Mouse (Mus musculus): ENCODE measurements around the gene Jph4. TPM values are rescaled to one million over a fixed set of nuclear protein-coding genes. Genes with fewer than 3 reads are reported as not detected.

Gene Jph4
- not detected for polyA plus RNA-seq (2017; shearing (Covaris generic))

GRCm38 (mm10) chr14:55116425-55117200 is at the start of gene Jph4:
Gene Jph4 (minus strand): TSS chr14:55116935.

GRCm38 (mm10) chr14:55105836-55106809 is 10.6 kb downstream of the Jph4 start, which contains the start of gene Ap1g2:
Gene Ap1g2 (minus strand): TSS chr14:55106593.

GRCm38 (mm10) chr14:55094704-55095231 is 22.0 kb downstream of the Jph4 start, which contains the start of gene Thtpa:
Gene Thtpa (plus strand): TSS chr14:55094784.

GRCm38 (mm10) chr14:55092011-55092577 is 24.6 kb downstream of the Jph4 start, which contains the start of gene Zfhx2:
Gene Zfhx2 (minus strand): TSS chr14:55092324.

Other genes starting within 250 kb of the Jph4 start
- 3.7 TPM for gene Homez, start 246.0 kb downstream of the Jph4 start, polyA plus RNA-seq (2017; shearing (Covaris generic))
- gene Ppp1r3e, start 239.4 kb downstream of the Jph4 start, polyA plus RNA-seq (2017; shearing (Covaris generic)) = 2.7 TPM
- gene Bcl2l2, start 233.6 kb downstream of the Jph4 start, polyA plus RNA-seq (2017; shearing (Covaris generic)) = 0.25 TPM
- gene Gm20521, start 233.5 kb downstream of the Jph4 start, polyA plus RNA-seq (2017; shearing (Covaris generic)) = not detected
- 229 TPM for gene Pabpn1, start 224.4 kb downstream of the Jph4 start, polyA plus RNA-seq (2017; shearing (Covaris generic))
- gene Slc22a17, start 203.8 kb downstream of the Jph4 start, polyA plus RNA-seq (2017; shearing (Covaris generic)) = 2.7 TPM
- gene Efs, start 190.8 kb downstream of the Jph4 start, polyA plus RNA-seq (2017; shearing (Covaris generic)) = not detected
- gene Il25, start 184.2 kb downstream of the Jph4 start, polyA plus RNA-seq (2017; shearing (Covaris generic)) = not detected
- not detected for gene Cmtm5, start 180.7 kb downstream of the Jph4 start, polyA plus RNA-seq (2017; shearing (Covaris generic))
- not detected for gene Myh6, start 150.0 kb downstream of the Jph4 start, polyA plus RNA-seq (2017; shearing (Covaris generic))
- gene Gm17428, start 140.0 kb downstream of the Jph4 start, polyA plus RNA-seq (2017; shearing (Covaris generic)) = not detected
- not detected for gene Myh7, start 122.3 kb downstream of the Jph4 start, polyA plus RNA-seq (2017; shearing (Covaris generic))
- gene Ngdn, start 101.5 kb downstream of the Jph4 start, polyA plus RNA-seq (2017; shearing (Covaris generic)) = 144 TPM
- gene Zfhx2, start 24.6 kb downstream of the Jph4 start, polyA plus RNA-seq (2017; shearing (Covaris generic)) = 4.0 TPM
- 3.3 TPM for gene Thtpa, start 22.2 kb downstream of the Jph4 start, polyA plus RNA-seq (2017; shearing (Covaris generic))
- 137 TPM for gene Ap1g2, start 10.3 kb downstream of the Jph4 start, polyA plus RNA-seq (2017; shearing (Covaris generic))
- not detected for gene Dhrs2, start 105.1 kb upstream of the Jph4 start, polyA plus RNA-seq (2017; shearing (Covaris generic))